Comparison of ENCODE assay signal across 18 mouse cellular contexts in the genomic region with DNA sequence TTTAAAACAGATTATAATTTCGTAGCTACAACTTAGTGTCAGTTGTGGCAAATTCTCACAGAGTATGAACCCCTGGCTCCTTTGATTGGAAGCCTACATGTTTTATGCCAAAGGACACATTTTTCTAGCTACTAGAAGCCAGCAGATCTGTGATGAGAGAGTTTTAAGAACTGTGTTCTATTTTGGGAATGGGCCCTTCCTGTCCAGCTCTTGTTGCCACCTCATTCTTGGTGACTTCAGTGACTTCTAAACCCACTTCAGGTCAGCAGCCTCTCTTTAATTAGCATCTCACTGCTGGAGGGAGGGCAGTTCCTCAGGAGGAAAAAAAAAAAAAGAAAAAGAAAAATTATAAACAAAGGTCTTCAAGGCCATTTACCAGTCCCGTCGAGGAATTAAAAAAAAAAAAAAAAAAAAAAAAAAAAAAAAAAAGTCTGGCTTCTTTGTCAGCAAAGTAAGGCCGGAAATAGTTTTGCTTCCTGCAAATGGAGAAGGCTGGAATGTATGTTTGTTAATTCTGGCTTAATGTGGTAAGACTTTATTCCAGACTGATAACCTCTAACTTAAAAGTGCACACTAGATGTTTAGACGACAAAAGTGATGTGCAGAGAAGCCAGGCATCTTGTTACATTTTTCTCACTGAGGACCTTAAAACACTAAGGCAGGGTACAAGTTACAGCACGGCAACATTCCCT.
DNase-seq lines count a peak whose midpoint lies in the region; ATAC-seq and TF ChIP-seq lines count a peak whose summit lies in the region.
"Had no signal": no experiment of that assay in that cellular context is flagged by ENCODE, and none has a peak within 500 bp of the region (broad histone marks: within the 10 kb centered on the region; RNA-seq: fewer than 3 reads in every experiment).

No protein-coding gene starts in this region.

- ATAC-seq in kidney, embryonic 14.5 days (ENCODE audit: low FRiP score, low TSS enrichment), result no peak
- ATAC-seq in lung, postnatal 0 days, result no peak
- ATAC-seq in heart, postnatal 0 days (ENCODE audit: insufficient read depth, low read depth), result no peak
- ATAC-seq: activated CD4-positive, CD25-positive, alpha-beta regulatory T cell, adult 4 months; forebrain, embryonic 15.5 days had no signal

- H3K9me3 ChIP-seq in kidney, embryonic 14.5 days (ENCODE audit: control insufficient read depth, low read length), result no peaks in the 10 kb centered on the region
- no peaks in the 10 kb centered on the region for H3K9me3 ChIP-seq in lung, postnatal 0 days (ENCODE audit: low read length)
- no peaks in the 10 kb centered on the region for H3K9me3 ChIP-seq in heart, postnatal 0 days (replicated peaks; ENCODE audit: control insufficient read depth, low read length)
- H3K9me3 ChIP-seq: forebrain, embryonic 15.5 days; hindbrain, embryonic 12.5 days; limb, embryonic 15.5 days; midbrain, embryonic 12.5 days had no signal

- 62% methylated on average over 6 of the region's 6 CpGs for WGBS in kidney, embryonic 14.5 days
- WGBS in lung, postnatal 0 days, result 23% methylated on average over 6 of the region's 6 CpGs
- WGBS in lung, adult 2 months, result 22% methylated on average over 6 of the region's 6 CpGs
- WGBS in heart, postnatal 0 days, result 42% methylated on average over 6 of the region's 6 CpGs

- H3K4me3 ChIP-seq in kidney, embryonic 14.5 days (ENCODE audit: low read length), result no peak overlapping the region
- no peak overlapping the region for H3K4me3 ChIP-seq in lung, postnatal 0 days (ENCODE audit: low read depth, low read length)
- H3K4me3 ChIP-seq in lung, adult 2 months (replicated peaks; ENCODE audit: extremely low read depth, low read depth, low read length), result no peak overlapping the region
- no peak overlapping the region for H3K4me3 ChIP-seq in heart, postnatal 0 days (ENCODE audit: low read depth, low read length)
- H3K4me3 ChIP-seq: forebrain, embryonic 15.5 days; hindbrain, embryonic 12.5 days; limb, embryonic 15.5 days; midbrain, embryonic 12.5 days had no signal

- no peak for TF ChIP-seq POLR2A in lung, adult 2 months (IDR thresholded peaks at IDR 0.05; ENCODE audit: borderline replicate concordance, extremely low read depth, low read depth, low read length)

- DNase-seq in heart, adult 11 months, result peak; percentile 85
- DNase-seq in heart, postnatal 4 days, result no peak
- no peak for DNase-seq in kidney, postnatal 36 days
- peak; percentile 53 for DNase-seq in lung, postnatal 0 days (ENCODE audit: low spot score)
- DNase-seq in lung, adult 2 months, result no peak
- DNase-seq in heart, postnatal 0 days (ENCODE audit: low spot score), result no peak
- no peak for DNase-seq in retina, postnatal 1 day
- DNase-seq: adrenal gland, postnatal 25 days; cerebellum, adult 8-10 months; lung, postnatal 14 days; right cerebral cortex, postnatal 4 days had no signal

- no peak; the same call in 1 of the 2 replicates for TF ChIP-seq EP300 in lung, postnatal 0 days (IDR thresholded peaks at IDR 0.05)
- no peak for TF ChIP-seq EP300 in heart, postnatal 0 days (IDR thresholded peaks at IDR 0.05; ENCODE audit: low read depth)

- no peak for TF ChIP-seq CTCF in lung, postnatal 0 days (IDR thresholded peaks at IDR 0.05)
- TF ChIP-seq CTCF in lung, adult 2 months (IDR thresholded peaks at IDR 0.05; ENCODE audit: insufficient read depth, low read length), result no peak
- no peak for TF ChIP-seq CTCF in heart, postnatal 0 days (IDR thresholded peaks at IDR 0.05; ENCODE audit: low read depth)

- no peaks in the 10 kb centered on the region for H3K4me1 ChIP-seq in kidney, embryonic 14.5 days (ENCODE audit: control insufficient read depth, insufficient read depth, low read length)
- H3K4me1 ChIP-seq in lung, postnatal 0 days (ENCODE audit: insufficient read depth, low read depth, low read length), result peaks cover 12% of the 10 kb centered on the region; the same call in 1 of the 2 replicates
- peaks cover 31% of the 10 kb centered on the region for H3K4me1 ChIP-seq in lung, adult 2 months (ENCODE audit: control insufficient read depth, insufficient read depth, low read length)
- peaks cover 41% of the 10 kb centered on the region for H3K4me1 ChIP-seq in heart, postnatal 0 days (ENCODE audit: control insufficient read depth, insufficient read depth)
- H3K4me1 ChIP-seq: forebrain, embryonic 15.5 days; midbrain, embryonic 12.5 days had no signal

- no peak overlapping the region for H3K4me2 ChIP-seq in kidney, embryonic 14.5 days (replicated peaks; ENCODE audit: low read depth, low read length)
- no peak overlapping the region for H3K4me2 ChIP-seq in lung, postnatal 0 days (replicated peaks; ENCODE audit: low read depth, low read length)
- H3K4me2 ChIP-seq in heart, postnatal 0 days (ENCODE audit: low read depth, low read length), result no peak overlapping the region
- H3K4me2 ChIP-seq: forebrain, embryonic 15.5 days; hindbrain, embryonic 12.5 days; limb, embryonic 15.5 days; midbrain, embryonic 12.5 days had no signal

- H3K36me3 ChIP-seq in kidney, embryonic 14.5 days (ENCODE audit: control insufficient read depth, insufficient read depth, low read length), result no peaks in the 10 kb centered on the region
- H3K36me3 ChIP-seq in lung, postnatal 0 days (ENCODE audit: insufficient read depth, low read length), result no peaks in the 10 kb centered on the region
- no peaks in the 10 kb centered on the region for H3K36me3 ChIP-seq in heart, postnatal 0 days (replicated peaks; ENCODE audit: control insufficient read depth, insufficient read depth, low read length)
- H3K36me3 ChIP-seq: forebrain, embryonic 15.5 days; hindbrain, embryonic 12.5 days; limb, embryonic 15.5 days; midbrain, embryonic 12.5 days had no signal

- no peak overlapping the region for H3K9ac ChIP-seq in kidney, embryonic 14.5 days (ENCODE audit: low read depth, low read length)
- H3K9ac ChIP-seq in lung, postnatal 0 days (replicated peaks; ENCODE audit: low read depth), result no peak overlapping the region
- H3K9ac ChIP-seq in heart, postnatal 0 days (replicated peaks; ENCODE audit: low read depth, low read length), result no peak overlapping the region
- H3K9ac ChIP-seq: forebrain, embryonic 15.5 days; hindbrain, embryonic 12.5 days; limb, embryonic 15.5 days; midbrain, embryonic 12.5 days had no signal

- H3K27me3 ChIP-seq in kidney, embryonic 14.5 days (ENCODE audit: control insufficient read depth, insufficient read depth, low read length), result no peaks in the 10 kb centered on the region
- H3K27me3 ChIP-seq in lung, postnatal 0 days (replicated peaks; ENCODE audit: insufficient read depth, low read length), result no peaks in the 10 kb centered on the region
- no peaks in the 10 kb centered on the region for H3K27me3 ChIP-seq in heart, postnatal 0 days (ENCODE audit: control insufficient read depth, insufficient read depth, low read length)
- H3K27me3 ChIP-seq: forebrain, embryonic 15.5 days; hindbrain, embryonic 12.5 days; limb, embryonic 15.5 days; midbrain, embryonic 12.5 days; Patski had no signal

- H3K27ac ChIP-seq in kidney, embryonic 14.5 days (ENCODE audit: low read depth, low read length), result peak overlapping the region; percentile 10; the same call in 1 of the 2 replicates
- H3K27ac ChIP-seq in lung, postnatal 0 days (ENCODE audit: low read length), result peak overlapping the region; percentile 93
- peak overlapping the region; percentile 82 for H3K27ac ChIP-seq in heart, postnatal 0 days (ENCODE audit: low read depth)
- H3K27ac ChIP-seq: forebrain, embryonic 15.5 days; hindbrain, embryonic 12.5 days; midbrain, embryonic 12.5 days had no signal

Comparison
In these comparisons a context has a peak if more than half of its experiments do, and no peak if none do; other contexts are left out.
1. DNase-seq: peak in heart, adult 11 months (single experiment) and lung, postnatal 0 days (single experiment); none in heart, postnatal 4 days (single experiment), kidney, postnatal 36 days (0 of 2), lung, adult 2 months (single experiment), heart, postnatal 0 days (single experiment) and retina, postnatal 1 day (single experiment).
2. H3K27ac ChIP-seq: peak in every context shown above with its lines; median percentile 93 in lung, postnatal 0 days; 82 in heart, postnatal 0 days; 10 in kidney, embryonic 14.5 days.